Mouse (Mus musculus) CD4-positive, CD25-positive, alpha-beta regulatory T cell, adult 2 months (primary cell): ENCODE measurements at regions not wholly inside any gene's neighbourhood (a gene's known extent, or its start where the extent isn't known, plus 50 kb on each side); places are given as distances from the start of the nearest gene placed in this dataset.
"Not testable (repeated sequence)": the region's sequence is repeated elsewhere in the genome, so short reads cannot be mapped to it uniquely, and the experiment has no call there.

Experiments
- DNase-seq: peaks from one replicate; pipeline ENCODE4 v3.0.0-alpha.2; 2012; ENCODE audit warnings: low read depth, low spot score

- no peak for DNase-seq
Measured at GRCm38 (mm10) chr10:119099092-119099792, 140.6 kb downstream of the Cand1 start.

DNA sequence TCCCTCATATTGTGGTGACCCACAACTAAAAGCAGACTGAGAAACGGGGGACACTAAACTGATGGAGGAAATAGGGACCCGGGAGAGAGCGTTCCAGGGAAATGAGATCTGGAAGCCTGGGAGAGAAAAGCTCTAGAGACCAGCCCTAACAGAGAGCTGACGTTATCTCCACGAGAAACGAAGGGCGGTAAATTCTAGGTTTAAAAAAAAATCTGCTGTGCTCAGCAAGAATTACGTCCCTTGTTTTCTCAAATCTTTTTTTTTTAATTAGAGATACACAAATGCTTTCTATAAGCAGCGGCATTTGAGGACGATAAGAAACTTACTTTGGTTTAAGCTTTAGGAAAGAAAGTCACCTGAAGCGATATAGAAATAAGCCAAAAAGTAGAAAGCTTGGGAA, 145.7 kb downstream of the Cand1 start:
- no peak for DNase-seq

- DNase-seq = no peak
Measured at GRCm38 (mm10) chr10:119087886-119088285, 152.0 kb downstream of the Cand1 start.

GRCm38 (mm10) chr10:119087071-119087665, 152.7 kb downstream of the Cand1 start:
- DNase-seq = no peak

DNA sequence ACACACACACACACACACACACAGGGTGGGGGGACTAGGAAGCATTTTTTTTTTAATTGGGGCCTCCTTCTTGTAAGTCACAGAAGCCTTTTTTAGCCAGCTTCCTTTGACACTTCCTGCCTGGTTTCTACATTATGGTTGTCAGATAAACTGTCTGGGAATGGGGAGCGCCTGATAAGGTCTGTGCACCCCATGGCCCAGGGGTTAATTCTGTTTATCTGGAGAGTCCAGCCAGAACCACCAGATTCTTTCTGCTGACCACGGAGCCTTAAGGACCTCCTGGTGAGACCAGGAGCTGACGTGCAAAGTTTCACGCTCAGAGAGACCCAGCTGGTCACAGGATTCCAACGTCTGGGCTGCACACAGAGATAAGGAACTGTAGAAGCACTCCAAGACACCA, 153.4 kb downstream of the Cand1 start:
- DNase-seq = no peak

- DNase-seq = peak; percentile 11
Measured at GRCm38 (mm10) chr10:119083431-119083830, 156.4 kb downstream of the Cand1 start.

DNA sequence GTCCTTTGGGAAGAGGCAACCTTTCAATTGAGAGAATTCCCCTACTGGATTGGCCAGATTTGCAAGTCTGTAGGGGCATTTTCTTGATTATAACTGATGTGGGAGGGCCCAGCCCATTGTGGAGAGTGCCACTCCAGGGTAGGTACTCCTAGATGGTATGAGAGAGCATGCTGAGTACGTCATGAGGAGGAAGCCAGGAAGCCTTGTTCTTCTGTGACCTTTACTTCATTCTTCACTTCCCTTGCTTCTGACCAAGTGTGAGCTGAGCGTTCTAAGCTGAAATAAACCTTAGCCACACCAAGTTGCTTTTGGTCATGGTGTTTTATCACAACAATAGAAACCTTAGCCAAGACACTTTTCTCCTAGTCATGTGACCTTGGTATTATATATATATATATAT, 157.0 kb downstream of the Cand1 start:
- no peak for DNase-seq

GRCm38 (mm10) chr10:119081766-119082165, 158.1 kb downstream of the Cand1 start:
- not testable (repeated sequence) for DNase-seq

DNA sequence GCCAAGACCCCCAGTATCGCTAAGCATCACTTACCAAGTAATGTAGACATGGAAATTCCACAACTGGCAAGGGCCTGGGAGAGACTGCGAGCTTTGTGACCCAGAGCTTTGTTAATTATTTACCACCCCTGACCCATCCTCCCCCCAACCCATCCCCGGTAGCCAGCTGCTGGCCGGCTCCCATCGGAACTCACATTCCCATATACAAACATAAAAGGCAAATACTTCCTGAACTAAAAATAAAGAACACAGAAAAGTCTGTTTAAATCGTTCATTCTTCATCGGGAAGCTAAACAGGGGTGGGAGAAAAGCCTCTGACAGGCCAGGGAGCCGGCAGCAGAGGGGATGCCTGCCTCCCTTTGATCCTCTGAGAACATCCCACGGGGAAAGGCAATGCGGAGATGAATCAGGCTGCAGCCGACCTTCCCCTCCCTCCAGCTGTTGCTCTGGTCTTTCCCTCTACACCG, 163.7 kb downstream of the Cand1 start:
- DNase-seq = no peak

DNA sequence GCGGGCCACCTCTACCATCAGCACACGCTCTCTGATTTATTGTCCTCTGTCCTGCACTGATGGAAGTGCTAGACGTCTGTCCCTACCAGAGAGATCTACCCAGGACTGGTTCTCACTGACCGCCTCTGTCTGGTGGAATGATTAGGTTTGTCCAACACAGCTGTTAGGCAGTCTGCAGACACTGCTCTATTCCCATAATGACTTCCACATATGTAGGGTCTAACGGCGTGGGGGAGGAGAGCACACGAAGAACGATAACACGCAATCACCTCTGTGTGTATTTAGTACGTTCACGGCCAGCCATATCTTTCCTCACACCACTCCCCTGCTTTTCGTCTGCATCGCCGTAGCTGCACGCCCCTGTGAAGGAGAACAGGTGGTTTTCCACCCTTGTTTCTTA, 165.0 kb downstream of the Cand1 start:
- DNase-seq = no peak

DNA sequence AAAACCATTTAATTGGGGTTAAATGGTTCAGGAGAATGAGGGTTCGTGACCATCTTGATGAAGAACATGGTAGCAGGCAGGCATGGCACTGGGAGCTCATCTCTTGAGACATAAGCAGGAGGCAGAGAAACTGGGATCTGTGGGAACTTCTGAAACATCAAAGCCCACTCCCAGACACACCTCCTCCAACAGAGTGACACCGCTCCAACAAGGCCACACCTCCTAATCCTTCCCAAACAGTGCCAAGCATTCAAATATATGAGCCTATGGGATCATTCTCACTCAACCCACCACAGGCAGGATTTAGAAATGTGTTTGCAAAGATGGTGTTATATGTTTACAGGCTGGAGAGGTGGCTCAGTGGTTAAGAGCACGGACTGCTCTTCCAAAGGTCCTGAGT, 165.9 kb downstream of the Cand1 start:
- no peak for DNase-seq

- no peak for DNase-seq
Measured at GRCm38 (mm10) chr10:119069410-119069809, 170.4 kb downstream of the Cand1 start.

- no peak for DNase-seq
Measured at GRCm38 (mm10) chr10:119067838-119068237, 172.0 kb downstream of the Cand1 start.

DNA sequence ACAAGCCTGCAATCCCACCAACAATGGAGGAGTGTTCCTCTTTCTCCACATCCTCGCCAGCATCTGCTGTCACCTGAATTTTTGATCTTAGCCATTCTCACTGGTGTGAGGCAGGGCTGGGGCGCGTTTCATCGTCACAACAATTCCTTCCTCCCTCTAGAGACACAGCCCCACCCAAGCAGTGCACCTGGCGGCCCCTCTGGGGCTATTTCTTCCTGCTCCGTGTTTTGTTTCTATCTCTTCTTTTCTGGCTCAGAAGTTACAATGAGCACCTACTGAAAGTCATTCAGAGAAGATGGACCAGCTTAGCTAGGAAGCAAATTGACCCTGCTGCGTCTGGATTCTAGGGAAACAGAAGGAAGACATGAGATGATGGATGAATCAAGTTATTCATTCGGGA, 172.5 kb downstream of the Cand1 start:
- no peak for DNase-seq

GRCm38 (mm10) chr10:119065974-119066373, 173.9 kb downstream of the Cand1 start:
- peak; percentile 92 for DNase-seq

- peak; percentile 58 for DNase-seq
Measured at GRCm38 (mm10) chr10:119065133-119065817, 174.6 kb downstream of the Cand1 start.

DNA sequence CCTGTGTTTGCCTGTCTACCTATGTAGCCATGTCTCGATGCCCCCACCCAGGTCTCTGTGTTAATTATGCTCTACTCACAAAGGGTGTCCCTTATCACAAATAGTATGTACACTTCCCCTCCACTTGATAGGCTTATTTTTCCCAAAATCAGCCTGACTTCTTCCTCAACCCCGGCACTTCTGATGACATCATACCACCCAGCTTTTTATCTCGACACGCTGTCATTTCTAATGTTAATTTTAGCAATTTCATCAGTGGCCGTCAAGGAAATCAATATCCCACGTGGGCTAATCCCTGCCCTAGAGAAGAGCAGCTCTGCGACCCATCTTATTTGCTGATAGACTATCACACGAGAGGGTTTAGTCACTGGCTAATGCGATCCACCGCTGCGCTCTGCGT, 175.6 kb downstream of the Cand1 start:
- no peak for DNase-seq

DNA sequence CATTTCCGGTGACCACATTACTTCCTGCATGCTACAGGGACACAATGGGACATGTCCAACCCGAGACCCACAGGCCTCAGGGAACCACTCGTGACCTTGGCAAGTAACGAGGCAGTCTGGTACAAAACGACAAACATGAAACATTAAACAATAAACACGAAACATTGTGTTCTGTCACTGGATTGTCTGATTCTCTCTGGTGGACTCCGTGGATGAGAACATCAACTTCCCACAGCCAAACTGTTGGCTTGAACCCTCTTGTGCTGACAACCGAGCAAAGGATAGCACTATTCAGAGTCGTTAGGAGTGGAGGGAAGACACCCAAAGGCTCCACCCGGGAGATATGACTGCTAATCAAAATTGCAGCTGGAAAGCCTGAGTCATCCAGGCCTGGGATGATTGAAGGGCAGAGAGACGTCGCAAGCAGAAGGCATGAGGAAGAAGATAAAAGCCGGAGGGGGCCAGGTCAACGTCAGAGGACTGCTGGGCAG, 176.6 kb downstream of the Cand1 start:
- no peak for DNase-seq

DNA sequence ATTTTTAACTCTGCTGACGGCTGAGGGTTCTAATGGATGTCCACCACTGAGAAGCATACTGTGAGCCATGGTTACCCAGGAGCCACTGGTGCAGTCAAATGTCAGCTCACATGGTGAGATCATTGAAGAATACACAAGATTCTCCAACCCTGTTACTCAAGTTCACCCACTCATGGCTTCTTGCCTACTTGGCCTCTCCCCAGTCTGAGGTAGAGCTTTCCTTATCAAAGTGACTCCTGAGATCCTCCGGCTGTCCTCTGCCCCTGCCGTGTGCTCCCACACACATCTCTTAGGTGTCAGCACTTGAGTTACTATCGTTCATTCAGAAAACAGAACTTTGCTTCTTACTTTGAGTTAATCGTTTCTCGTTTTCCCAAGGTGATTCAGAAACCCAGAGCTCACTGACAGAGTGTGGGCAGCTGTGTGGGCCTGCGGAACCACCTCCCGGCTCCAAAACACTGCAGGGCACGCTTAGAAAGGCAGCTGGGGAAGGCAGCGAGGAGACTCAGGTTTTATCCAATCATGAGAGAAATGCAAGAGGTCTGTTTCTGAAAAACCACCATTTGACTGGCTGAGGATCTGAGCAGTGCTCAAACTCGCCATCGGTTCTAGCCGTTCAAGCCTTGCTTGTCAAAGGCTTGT, 177.8 kb downstream of the Cand1 start:
- no peak for DNase-seq

- no peak for DNase-seq
Measured at GRCm38 (mm10) chr10:119061349-119061850, 178.5 kb downstream of the Cand1 start.

GRCm38 (mm10) chr10:119058493-119059020, 181.3 kb downstream of the Cand1 start:
- DNase-seq = no peak
